Mouse (Mus musculus): ENCODE measurements around the gene Wbp1l. TPM values are rescaled to one million over a fixed set of nuclear protein-coding genes. Genes with fewer than 3 reads are reported as not detected.

Wbp1l gene
- polyA plus RNA-seq, 1 experiment = 50.6 TPM

- H3K4me1 ChIP-seq (ENCODE audit: control insufficient read depth, insufficient read depth, low read length) = peaks cover 4% of the 10 kb centered on the region; the same call in 1 of the 2 replicates
- no peak for TF ChIP-seq CTCF (IDR thresholded peaks at IDR 0.05; ENCODE audit: borderline replicate concordance, insufficient read depth, low read length)
- no peak for TF ChIP-seq POLR2A (IDR thresholded peaks at IDR 0.05; ENCODE audit: low read depth, low read length)
- H3K4me3 ChIP-seq (ENCODE audit: insufficient read depth, low read length) = no peak overlapping the region
- no peak overlapping the region for H3K27ac ChIP-seq (ENCODE audit: insufficient read depth, low read length)
These were observed 26.6 kb downstream of the Wbp1l start for GRCm38 (mm10) chr19:46625519-46625918.

- Histone ChIP-seq H3K4me3 (ENCODE audit: insufficient read depth, low read length) (no peak overlapping the region), H3K4me1 (ENCODE audit: control insufficient read depth, insufficient read depth, low read length) (no peaks in the 10 kb centered on the region; the same call in 1 of the 2 replicates), H3K27ac (ENCODE audit: insufficient read depth, low read length) (no peak overlapping the region)
- no peak for TF ChIP-seq POLR2A (IDR thresholded peaks at IDR 0.05; ENCODE audit: low read depth, low read length)
- no peak for TF ChIP-seq CTCF (IDR thresholded peaks at IDR 0.05; ENCODE audit: borderline replicate concordance, insufficient read depth, low read length)
These were observed 29.5 kb downstream of the Wbp1l start for GRCm38 (mm10) chr19:46628403-46628802.

GRCm38 (mm10) chr19:46629807-46630206 is 30.9 kb downstream of the Wbp1l start:
- no peaks in the 10 kb centered on the region; the same call in 1 of the 2 replicates for H3K4me1 ChIP-seq (ENCODE audit: control insufficient read depth, insufficient read depth, low read length)
- no peak overlapping the region for H3K27ac ChIP-seq (ENCODE audit: insufficient read depth, low read length)
- TF ChIP-seq CTCF (IDR thresholded peaks at IDR 0.05; ENCODE audit: borderline replicate concordance, insufficient read depth, low read length) (no peak), POLR2A (IDR thresholded peaks at IDR 0.05; ENCODE audit: low read depth, low read length) (no peak)
- no peak overlapping the region for H3K4me3 ChIP-seq (ENCODE audit: insufficient read depth, low read length)

- Histone ChIP-seq H3K27ac (ENCODE audit: insufficient read depth, low read length) (no peak overlapping the region), H3K4me1 (ENCODE audit: control insufficient read depth, insufficient read depth, low read length) (no peaks in the 10 kb centered on the region; the same call in 1 of the 2 replicates), H3K4me3 (ENCODE audit: insufficient read depth, low read length) (no peak overlapping the region)
- TF ChIP-seq CTCF (IDR thresholded peaks at IDR 0.05; ENCODE audit: borderline replicate concordance, insufficient read depth, low read length) (no peak), POLR2A (IDR thresholded peaks at IDR 0.05; ENCODE audit: low read depth, low read length) (no peak)
These were observed 32.8 kb downstream of the Wbp1l start for GRCm38 (mm10) chr19:46631637-46632036.

- no peak for TF ChIP-seq POLR2A (IDR thresholded peaks at IDR 0.05; ENCODE audit: low read depth, low read length)
- no peak for TF ChIP-seq CTCF (IDR thresholded peaks at IDR 0.05; ENCODE audit: borderline replicate concordance, insufficient read depth, low read length)
- peaks cover 3% of the 10 kb centered on the region; the same call in 1 of the 2 replicates for H3K4me1 ChIP-seq (ENCODE audit: control insufficient read depth, insufficient read depth, low read length)
- no peak overlapping the region for H3K27ac ChIP-seq (ENCODE audit: insufficient read depth, low read length)
- no peak overlapping the region for H3K4me3 ChIP-seq (ENCODE audit: insufficient read depth, low read length)
These were observed 36.9 kb downstream of the Wbp1l start for GRCm38 (mm10) chr19:46635766-46636165.

GRCm38 (mm10) chr19:46637598-46637997 is 38.7 kb downstream of the Wbp1l start:
- no peak overlapping the region for H3K27ac ChIP-seq (ENCODE audit: insufficient read depth, low read length)
- no peak for TF ChIP-seq CTCF (IDR thresholded peaks at IDR 0.05; ENCODE audit: borderline replicate concordance, insufficient read depth, low read length)
- TF ChIP-seq POLR2A (IDR thresholded peaks at IDR 0.05; ENCODE audit: low read depth, low read length) = no peak

GRCm38 (mm10) chr19:46639053-46639452 is 40.2 kb downstream of the Wbp1l start:
- H3K4me1 ChIP-seq (ENCODE audit: control insufficient read depth, insufficient read depth, low read length) = peaks cover 32% of the 10 kb centered on the region
- TF ChIP-seq CTCF (IDR thresholded peaks at IDR 0.05; ENCODE audit: borderline replicate concordance, insufficient read depth, low read length) = no peak
- TF ChIP-seq POLR2A (IDR thresholded peaks at IDR 0.05; ENCODE audit: low read depth, low read length) = no peak
- no peak overlapping the region for H3K27ac ChIP-seq (ENCODE audit: insufficient read depth, low read length)
- no peak overlapping the region for H3K4me3 ChIP-seq (ENCODE audit: insufficient read depth, low read length)

More at GRCm38 (mm10) chr19:46637598-46637997, 38.7 kb downstream of the Wbp1l start:
- no peak overlapping the region for H3K4me3 ChIP-seq (ENCODE audit: insufficient read depth, low read length)
- peaks cover 17% of the 10 kb centered on the region for H3K4me1 ChIP-seq (ENCODE audit: control insufficient read depth, insufficient read depth, low read length)

- no peak overlapping the region for H3K4me3 ChIP-seq (ENCODE audit: insufficient read depth, low read length)
- TF ChIP-seq CTCF (IDR thresholded peaks at IDR 0.05; ENCODE audit: borderline replicate concordance, insufficient read depth, low read length) = no peak
- TF ChIP-seq POLR2A (IDR thresholded peaks at IDR 0.05; ENCODE audit: low read depth, low read length) = no peak
- peaks cover 36% of the 10 kb centered on the region for H3K4me1 ChIP-seq (ENCODE audit: control insufficient read depth, insufficient read depth, low read length)
- no peak overlapping the region for H3K27ac ChIP-seq (ENCODE audit: insufficient read depth, low read length)
These were observed 40.6 kb downstream of the Wbp1l start for GRCm38 (mm10) chr19:46639496-46639895.

GRCm38 (mm10) chr19:46640780-46641179 is 41.9 kb downstream of the Wbp1l start:
- Histone ChIP-seq H3K4me1 (ENCODE audit: control insufficient read depth, insufficient read depth, low read length) (peaks cover 42% of the 10 kb centered on the region), H3K4me3 (ENCODE audit: insufficient read depth, low read length) (no peak overlapping the region), H3K27ac (ENCODE audit: insufficient read depth, low read length) (no peak overlapping the region)
- TF ChIP-seq CTCF (IDR thresholded peaks at IDR 0.05; ENCODE audit: borderline replicate concordance, insufficient read depth, low read length) = no peak
- TF ChIP-seq POLR2A (IDR thresholded peaks at IDR 0.05; ENCODE audit: low read depth, low read length) = no peak

- no peak overlapping the region for H3K4me3 ChIP-seq (ENCODE audit: insufficient read depth, low read length)
- peaks cover 43% of the 10 kb centered on the region for H3K4me1 ChIP-seq (ENCODE audit: control insufficient read depth, insufficient read depth, low read length)
- peak overlapping the region; percentile 34 for H3K27ac ChIP-seq (ENCODE audit: insufficient read depth, low read length)
- TF ChIP-seq POLR2A (IDR thresholded peaks at IDR 0.05; ENCODE audit: low read depth, low read length) = no peak
- no peak for TF ChIP-seq CTCF (IDR thresholded peaks at IDR 0.05; ENCODE audit: borderline replicate concordance, insufficient read depth, low read length)
These were observed 42.7 kb downstream of the Wbp1l start for GRCm38 (mm10) chr19:46641420-46642085.

All from embryonic fibroblast, embryonic 13.5 days (primary cell).